Mouse (Mus musculus) c-Kit-positive CD71-positive TER-119-negative erythroid progenitor cells, embryonic 14.5 days (primary cell): ENCODE data around the gene Susd6.
"Not testable (repeated sequence)": the region's sequence is repeated elsewhere in the genome, so short reads cannot be mapped to it uniquely, and the experiment has no call there.

ENCODE experiments used
- DNase-seq: peaks from one replicate; pipeline ENCODE4 v3.0.0-alpha.2; 2013; ENCODE audit warnings: low read depth

Gene Susd6

DNA sequence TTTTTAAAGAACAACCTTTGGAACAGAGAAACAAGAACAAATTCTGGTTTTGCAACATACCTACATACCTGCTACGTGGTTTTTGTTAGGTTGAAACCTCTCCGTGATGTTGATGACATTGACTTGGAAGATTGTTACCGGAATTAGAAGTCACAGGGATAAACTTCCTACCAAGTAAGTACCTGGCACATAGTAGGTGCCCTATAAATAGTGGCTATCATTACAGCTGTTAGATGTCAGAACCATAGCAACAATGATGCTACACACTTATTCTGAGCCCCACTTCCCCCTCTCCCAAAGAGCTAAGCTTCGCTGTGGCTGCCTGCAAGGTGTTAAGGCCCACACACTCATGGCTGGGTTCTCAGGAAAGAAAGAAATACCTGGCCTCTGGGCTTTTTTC is 4.7 kb upstream of the Susd6 start:
- DNase-seq = no peak

DNA sequence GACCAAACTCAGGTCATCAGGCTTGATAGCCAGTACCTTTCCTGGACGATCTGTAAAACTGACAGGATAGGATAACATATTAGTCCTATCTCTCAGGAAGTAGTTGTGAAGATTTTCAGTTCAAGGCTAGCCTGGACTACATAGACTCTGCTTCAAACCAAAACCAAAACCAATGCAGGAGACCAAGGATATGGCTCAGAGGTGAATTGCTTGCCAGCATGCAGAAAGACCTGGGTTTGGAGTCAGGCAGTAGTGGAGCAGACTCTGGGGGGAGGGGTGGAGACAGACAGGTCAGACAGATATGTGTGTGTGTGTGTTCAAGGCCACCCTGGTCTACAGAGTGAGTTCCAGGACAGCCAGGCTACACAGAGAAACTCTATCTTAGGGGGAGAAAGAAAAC is 3.7 kb upstream of the Susd6 start:
- no peak for DNase-seq

DNA sequence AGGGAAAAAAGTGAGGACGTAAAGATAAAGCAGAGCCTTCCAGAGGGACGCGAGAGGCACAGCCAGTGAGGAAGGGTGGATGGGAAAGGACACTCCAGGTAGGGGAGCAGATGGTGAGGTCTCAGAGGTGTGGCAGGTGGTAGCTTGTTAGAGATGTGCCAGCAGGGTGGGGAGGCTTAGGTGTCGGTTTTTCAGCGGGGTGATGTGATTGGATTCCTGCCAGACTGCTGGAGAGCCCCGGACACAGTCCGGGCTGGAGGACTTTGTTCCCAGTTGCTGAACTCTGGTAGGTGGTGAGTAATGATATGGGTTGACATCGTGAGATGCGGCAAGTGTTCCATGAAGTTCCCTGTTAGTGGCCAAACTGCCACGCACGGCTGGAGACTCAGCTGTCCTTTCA is 2.7 kb upstream of the Susd6 start:
- DNase-seq = no peak

DNA sequence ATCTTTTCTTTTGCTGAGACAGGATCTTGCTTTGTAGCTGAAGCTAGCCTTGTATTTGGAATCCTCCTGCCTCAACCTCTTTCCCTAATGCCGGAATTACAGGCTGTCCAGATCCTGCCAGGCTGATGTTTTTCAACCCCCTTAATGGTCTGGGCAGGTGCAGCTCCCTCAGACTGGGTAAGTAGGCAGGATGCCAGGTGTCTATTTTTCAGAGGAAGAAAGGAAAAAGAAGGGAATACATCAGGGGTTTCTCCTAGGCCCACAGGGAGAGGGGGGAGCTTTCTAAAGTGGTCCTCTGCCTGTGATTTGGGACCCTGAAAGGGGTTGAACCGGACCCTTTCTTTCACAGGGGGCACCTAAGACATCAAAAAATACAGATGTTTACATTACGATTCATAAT is 2.1 kb upstream of the Susd6 start:
- no peak for DNase-seq

DNA sequence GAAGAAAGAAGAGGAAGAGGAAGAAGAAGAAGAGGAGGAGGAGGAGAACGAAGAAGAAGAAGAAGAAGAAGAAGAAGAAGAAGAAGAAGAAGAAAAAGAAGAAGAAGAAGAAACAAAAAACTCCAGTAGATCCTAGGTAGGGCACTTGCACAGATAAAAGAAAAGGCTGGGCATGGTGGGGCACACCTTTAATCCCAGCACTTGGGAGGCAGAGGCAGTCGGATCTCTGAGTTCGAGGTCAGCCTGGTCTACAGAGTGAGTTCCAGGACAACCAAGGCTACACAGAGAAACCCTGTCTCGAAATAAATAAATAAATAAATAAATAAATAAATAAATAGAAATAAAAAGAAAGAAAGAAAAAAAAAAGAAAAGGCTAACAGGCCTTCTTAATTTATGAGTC is 1.0 kb upstream of the Susd6 start:
- DNase-seq = not testable (repeated sequence)

DNA sequence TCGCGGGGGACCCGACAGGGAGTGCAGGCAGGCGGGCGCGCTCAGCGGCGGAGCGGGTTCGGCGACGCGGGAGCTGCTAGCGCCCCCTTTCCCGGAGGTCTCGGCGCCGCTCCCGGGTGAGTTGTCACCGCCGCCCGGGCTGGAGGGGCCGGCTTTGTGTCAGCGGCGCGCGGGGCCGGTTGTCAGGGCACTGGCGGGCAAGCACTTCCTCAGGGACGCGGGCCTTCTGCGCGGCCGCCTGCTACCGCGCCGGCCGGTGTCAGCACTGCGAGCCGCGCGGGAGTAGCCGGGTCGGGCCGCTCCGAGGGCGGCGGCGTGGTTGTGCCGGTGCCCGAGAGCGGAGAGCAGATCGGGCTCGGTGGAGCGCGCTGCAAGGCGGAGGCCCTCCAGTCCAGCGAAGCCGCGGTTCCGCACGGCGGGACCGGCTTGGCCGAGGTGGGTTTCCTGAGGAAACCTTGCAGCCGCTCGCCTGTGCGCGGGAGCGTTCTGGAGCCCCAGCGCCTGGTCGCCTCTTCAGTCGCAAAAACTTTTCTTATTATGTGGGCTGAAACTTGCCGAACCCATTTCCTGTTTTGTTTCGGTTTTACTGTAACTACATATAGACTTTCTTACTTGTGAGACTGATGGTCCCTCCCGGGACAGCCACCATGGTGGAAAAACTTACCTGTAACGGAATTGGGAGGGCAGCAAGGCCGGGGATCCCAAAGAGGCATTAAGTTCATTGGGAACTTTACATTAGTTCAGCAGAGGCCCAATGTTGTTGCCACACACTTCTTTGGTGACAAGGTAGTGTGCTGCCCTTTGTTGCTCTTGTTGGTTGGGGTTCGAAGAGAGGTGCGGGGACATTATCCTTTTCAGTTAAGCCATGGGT is 625 bp downstream of the Susd6 start:
- DNase-seq = no peak

DNA sequence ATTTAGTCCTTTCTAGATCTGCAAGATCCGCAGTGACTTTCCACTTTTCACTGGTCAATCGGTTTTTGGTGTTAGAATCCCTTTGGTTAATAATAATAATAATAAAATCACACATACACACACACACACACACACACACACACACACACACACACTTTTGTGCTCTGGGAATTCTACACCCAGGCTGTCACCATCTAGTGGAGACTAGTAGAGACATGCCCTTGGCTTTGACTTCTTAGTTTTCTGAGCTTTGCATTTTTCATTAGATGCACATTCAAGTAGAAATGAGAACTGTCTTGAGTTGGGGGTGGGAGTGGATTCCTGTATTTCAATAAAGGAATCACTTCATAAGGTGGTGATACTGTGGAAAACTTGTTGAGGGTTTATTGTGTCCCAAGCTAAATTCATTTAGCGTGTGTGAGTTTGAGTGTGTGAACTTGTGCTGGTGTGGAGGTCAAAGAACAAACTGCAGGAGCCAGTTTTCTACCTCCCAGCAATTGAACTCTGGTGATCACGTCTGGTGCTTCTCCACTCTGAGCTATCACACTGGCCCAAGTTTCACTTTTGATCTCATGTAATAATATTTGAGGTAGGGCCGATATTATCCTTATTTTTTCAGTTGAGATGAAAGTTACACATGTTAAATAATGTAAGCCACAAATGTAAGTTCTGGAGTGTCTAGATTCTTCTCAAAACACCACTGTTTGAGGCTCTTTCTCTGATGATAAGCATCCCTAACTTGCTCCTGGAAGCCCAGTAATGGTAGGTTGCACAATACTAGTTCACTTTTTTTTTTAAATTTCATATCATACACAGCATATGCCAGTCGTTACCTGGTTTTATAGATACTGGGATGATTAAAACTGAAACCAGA is 1.5 kb downstream of the Susd6 start:
- DNase-seq = no peak

DNA sequence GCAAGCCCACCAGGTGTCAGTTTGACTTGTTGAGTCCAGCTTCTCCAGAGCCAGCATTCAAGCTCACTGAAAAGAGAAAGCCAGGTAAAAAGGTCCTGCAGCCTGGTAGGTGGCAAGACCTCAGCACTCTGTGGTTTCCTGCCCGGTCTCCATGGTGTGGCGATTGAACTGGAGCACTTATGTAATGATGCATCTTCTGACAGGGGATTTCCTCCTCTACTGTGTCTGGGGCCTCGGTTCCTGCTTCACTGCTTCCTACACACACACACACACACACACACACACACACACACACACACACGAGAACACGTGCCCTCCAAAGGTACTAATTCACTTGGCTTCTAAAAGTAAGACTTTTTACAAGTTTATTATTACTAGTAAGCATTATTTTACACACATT is 2.6 kb downstream of the Susd6 start:
- DNase-seq = no peak

DNA sequence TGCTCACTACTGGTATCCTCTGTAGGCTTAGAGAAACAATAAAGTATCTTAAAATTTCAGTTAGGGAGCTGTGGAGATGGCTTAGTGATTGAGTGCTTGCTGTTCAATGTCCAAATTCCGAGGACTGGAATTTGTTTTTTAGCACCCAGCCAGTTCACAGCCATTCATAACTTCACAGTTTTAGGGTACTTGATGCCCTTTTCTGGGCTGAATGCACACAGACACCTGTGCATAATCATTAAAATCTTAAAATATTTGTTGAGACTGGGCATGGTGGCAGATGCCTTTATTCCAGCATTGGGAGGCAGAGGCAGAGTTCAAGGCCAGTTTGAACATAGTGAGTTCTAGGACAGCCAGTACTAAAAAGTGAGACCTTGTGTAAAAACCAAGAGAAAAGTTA is 3.2 kb downstream of the Susd6 start:
- no peak for DNase-seq

DNA sequence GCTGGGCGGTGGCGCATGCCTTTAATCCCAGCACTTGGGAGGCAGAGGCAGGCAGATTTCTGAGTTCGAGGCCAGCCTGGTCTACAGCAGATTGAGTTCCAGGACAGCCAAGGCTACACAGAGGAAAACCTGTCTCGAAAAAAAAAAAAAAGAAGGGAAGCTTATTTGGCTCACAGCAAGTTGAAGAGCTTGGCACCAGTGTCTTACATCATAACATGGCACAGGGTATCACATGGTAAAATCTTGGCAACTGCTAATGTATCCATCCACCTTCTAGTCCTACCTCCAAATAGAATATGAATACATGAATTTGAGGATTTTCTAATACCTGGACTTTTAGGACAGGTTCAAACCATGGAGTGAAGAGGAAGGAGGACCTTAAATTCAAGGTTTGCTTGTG is 4.2 kb downstream of the Susd6 start:
- no peak for DNase-seq

DNA sequence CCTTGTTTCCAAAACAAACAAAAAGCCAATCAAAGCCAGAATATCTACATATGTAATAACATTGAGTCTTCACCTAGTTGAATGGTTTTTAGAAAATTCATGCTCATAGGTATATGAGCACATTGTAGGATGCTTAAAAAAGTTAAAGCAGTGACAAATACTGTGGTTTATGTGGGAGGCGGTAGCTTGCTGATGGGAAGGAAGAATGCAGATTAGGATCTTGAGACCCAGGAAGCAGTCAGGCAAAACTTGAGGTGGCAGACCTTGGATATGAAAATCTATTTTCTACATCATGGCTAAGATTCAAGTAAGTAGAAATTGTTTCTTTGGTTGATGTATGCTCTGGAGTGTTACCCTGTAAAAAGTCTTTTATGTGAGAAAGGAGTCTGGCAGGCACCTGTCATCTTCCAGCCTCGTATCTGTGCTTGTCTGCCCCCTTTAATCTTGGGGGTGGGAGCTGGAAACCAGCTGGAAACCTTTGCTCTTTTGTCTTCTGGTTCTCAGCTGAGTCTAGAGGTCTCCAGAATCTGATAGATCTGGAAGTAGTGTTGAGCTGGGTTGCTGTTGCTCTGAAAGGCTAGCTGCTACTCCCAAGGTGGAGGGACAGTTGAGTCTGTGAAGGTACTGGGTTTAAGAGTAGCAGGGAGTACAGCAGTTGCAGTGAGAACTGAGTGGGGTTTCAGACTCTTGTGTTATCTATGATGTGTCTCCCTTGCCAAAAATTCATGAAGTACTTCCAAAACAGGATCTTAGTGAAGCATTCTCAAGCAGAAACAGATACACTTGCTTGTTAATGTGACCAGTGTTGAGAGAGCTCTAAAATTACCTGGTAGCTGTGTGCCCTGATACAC is 4.8 kb downstream of the Susd6 start:
- DNase-seq = no peak

DNA sequence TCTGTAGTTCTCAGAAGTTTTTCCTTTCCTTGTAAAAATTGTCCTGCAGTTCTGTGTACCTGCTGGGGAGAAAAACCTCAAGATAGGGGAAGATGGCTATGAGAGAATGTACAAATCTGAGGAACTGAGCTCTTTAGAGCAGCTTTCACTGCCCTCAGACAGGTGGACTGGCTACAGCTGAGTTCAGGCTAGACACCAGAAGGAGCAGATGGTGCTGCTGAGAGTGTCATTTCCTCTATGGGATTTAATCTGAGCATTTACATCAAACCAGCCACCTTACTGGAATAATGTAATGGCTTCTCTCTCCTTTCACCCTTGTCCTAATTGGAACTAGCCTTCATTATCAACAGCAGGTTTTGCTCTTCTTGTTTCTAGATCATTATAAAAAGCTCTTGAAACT is 8.0 kb downstream of the Susd6 start:
- DNase-seq = no peak

DNA sequence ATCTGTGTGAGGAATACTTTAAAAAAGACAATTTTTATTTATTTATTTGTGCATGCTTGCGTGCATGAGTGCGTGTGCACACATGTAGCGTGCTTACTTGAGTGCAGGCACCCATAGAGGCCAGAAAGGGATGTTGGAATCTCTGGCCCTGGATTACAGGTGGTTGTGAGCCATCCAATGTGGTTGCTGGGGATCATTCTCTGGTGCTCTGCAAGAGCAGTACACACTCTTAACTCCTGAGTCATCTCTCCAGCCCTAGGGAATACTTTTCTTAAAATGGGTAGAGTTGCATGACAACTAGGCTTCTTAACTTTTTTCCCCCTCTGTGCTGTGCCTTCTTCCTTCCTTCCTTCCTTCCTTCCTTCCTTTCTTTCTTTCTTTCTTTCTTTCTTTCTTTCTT is 9.8 kb downstream of the Susd6 start:
- DNase-seq = no peak

DNA sequence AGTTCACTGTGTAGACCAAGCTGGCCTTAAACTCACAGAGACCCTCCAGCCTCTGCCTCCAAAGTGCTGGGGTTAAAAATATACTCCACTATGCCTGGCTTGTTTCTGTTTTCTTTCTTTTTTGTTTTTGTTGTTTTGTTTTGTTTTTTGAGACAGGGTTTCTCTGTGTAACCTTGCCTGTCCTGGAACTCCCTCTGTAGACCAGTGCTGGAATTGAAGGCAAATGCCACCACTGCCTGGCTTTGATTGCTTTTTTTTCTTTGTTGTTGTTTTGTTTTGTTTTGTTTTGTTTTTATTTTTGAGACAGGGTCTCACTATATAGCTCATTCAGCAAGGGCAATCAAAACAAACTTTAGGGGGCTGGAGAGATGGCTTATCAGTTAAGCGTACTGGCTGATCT is 11.1 kb downstream of the Susd6 start:
- DNase-seq = no peak

DNA sequence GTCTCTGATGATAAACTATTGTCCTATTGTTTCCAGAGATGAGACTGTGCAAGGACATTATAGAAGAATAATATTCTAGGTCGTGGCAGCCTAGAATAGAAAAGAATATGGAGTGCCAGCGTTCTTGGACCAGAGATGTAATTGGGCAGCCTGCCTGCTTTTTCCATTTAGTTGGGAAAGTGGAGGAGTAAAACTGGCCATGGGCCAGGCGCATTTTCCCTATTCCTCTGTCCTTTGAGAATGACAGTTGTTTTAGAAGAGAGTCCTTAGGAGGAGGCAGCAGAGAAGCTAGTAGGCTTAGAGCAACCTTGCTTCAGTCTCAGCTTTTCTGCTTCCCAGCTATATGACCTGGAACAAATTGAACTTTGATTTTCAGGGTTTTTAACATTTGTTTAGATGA is 13.6 kb downstream of the Susd6 start:
- DNase-seq = no peak

DNA sequence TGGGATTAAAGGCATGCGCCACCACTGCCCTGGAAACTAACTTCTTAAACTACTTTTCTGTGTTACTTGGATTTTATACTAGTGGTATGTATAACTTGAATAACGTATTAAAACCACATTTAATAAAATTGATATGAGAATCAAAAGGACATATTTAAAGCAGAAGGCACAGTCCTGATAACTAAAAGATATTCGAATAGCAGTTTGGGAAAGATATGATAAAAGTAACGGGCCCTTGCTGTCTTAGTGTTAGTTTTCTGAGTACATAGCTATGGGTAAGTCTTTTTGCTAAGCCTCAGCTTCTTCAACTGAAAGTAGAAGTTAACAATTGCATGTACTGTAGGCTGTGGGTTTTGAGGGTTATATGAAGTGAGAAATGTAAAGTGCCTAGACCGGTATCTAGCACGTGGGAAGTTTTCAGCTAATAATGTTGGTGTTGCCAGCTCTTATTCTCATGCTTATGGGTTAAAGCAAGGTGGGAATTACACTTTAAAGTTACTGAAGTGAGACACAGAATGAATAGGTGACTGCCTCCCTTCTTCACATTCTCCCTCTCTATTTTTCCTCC is 14.6 kb downstream of the Susd6 start:
- DNase-seq = no peak

DNA sequence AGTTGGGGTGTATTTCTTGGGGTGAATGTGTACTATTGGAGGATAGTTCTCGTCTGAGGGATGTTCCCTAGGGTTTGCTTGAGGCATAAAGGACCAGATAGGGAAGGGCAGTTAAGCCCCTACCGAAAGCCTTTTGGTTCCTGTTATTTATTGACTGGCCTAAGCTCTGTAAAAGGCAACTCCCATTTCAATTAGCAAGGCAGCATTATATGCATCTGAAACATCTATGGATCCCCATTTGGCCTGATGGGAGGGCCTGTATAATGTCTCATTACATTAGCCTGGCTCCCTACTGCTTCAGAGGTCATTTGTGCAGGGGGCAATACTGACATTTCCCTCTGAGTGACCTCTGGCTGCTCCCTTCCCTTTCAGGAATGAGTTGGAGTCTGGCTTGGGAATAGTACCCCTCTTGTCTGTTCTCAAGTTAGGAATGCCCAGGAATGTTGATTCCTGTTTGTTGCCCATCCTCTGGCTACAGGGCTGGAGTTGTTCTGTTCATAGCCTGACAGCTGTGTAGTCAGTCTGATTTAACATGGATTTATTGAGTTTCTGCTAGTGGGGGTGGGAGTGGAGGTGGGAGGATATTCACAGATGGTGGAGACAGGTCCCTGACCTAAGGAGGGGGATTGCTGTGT is 17.3 kb downstream of the Susd6 start:
- DNase-seq = no peak

DNA sequence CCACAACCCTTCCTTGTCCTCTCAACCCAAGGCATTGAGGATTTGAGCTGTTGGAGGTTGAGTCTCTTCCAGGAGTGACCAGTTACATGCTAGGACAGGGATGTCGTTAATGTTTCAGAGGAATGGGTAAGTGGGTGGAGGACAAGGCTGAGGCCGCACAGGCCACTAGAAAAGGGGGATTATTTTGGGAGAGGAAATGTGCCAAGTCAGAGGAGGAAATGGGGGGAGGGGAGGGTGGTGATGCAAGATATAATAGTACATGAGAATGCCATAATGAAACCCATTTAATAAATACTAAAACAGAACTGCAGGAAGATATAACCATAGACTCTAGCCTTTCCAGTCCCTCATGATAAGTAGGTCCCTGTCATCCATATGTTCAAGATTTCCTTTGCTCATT is 19.7 kb downstream of the Susd6 start:
- DNase-seq = no peak

DNA sequence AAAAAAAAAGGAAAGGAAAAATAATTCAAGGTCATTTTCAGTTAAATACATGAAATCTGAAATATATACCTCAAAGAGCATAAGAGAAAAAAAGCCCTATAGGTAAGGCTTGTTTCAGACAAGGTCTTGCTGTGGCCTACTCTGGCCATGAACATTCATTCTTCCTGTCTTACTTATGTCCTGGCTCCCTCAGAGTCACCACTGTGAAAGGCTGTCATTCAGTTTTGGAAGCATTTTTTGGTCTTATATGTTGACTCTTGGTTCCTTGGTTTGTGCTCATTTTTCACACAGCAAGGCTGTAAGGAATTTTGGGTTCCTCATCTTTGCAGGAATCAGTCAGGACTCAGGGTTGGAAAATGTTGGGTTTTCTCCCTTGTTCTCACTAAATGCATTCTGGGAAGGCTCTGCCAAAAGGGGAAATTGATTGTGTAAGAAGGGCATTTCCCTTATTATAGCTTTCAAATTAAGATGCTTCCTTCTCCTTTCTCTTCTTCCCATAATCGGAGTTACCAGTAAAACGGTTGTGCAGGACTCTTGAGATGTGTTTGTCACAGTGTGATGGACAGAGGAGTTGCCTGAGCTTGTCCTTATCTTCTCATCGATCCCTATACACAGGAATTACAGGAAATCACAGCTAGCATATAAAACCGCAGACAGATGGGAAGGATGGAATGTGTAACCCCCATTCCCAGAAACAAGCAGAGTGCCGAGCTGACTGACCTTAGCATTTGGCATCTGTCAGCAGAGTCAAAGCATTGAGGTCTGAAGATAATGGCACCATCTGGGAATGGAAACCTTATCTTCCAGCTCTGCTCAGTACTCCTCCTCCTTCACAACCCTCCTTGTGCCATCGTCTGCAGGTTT is 21.6 kb downstream of the Susd6 start:
- DNase-seq = no peak

DNA sequence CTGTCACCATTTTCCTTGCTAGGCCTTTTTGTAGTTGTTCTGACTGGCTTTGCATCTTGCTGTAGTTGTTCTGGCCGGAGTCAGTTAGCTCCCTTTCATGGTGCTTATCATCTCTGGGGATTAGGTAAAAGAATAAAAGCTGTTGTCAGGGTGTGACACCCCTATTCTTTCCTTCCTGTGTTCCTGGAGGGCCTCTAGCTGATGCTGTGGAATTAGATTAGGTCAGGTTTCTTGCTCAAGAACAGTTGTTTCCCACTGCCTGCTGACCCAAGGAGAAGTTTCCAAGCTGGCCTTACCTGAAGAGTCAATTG is 22.2 kb downstream of the Susd6 start:
- no peak for DNase-seq

DNA sequence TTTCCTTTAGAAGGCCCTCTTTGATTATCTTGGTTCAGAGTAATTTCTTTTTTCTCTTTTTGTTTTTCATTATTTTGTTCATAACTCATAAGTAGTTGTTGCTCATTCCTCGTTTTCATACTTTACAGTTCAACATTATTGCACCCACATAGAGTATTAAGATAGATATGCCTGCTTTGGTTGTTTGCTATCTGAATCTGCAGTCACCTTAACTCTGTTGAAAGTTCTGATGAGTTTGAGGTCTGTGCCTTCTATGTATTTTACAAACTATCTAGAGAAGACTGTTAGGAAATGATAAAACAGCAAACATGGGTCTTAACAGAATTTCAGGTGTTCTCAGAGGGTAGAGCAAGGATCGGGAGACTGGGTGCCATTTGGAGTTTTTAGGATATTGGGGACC is 23.1 kb downstream of the Susd6 start:
- no peak for DNase-seq
